Mouse (Mus musculus): ENCODE results near the gene Chd4. TPM values are rescaled to one million over a fixed set of nuclear protein-coding genes. Genes with fewer than 3 reads are reported as not detected.
"Not testable (repeated sequence)": the region's sequence is repeated elsewhere in the genome, so short reads cannot be mapped to it uniquely, and the experiment has no call there.

Chd4 gene
- total RNA-seq (2017): 499 and 599 TPM in 2 replicates

DNA sequence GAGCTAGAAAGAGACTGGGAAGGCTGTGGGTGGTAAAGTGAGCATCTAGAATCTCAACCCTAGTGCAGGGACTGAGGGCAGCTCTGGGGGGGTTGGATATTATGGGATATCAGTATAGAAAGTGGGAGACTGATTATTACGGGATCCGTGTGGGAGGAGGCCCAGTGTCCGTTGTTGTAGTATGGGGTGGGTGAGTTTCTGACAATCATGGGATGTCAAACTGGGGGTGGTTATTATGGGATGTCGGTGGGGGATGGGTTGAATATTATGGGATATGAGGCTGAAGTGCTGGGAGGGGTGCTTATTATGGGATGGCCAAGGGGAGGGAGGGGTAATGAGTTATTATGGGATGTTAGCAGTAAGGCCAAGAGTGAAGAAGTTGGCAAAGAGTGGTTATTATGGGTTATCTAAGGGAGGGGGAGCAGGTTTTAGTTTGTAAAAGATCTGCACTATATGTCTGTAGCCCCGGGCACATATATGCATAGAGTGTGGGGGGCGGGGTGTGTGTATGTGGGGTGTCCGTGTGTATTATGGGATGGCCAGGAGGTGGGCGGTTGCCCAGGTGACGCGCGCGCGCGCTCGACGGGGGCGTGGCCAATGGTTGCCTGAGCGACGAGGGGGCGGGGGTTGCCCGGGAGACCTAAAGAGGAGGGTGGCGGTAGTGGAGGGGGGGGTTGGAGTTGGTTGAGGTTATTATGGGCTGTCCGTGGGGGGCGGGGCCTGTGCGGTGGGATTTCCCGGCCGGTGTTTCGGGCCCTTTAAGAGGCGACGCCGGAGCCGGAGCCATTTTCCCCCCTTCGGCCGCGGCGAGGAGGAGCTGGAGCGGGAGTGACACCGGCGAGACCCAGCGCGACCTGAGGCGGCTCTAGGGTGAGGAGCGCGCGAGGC is at the start of gene Chd4:
Gene Chd4, plus strand, starts transcription at position 591 of the 888 bp plus-strand sequence.
- peak; percentile 20 to 49; a peak in 3 of 4 replicates for ATAC-seq (replicated peaks in 1 of 2; ENCODE audit: insufficient read depth in 1 of 2, low FRiP score in 2 of 2, low TSS enrichment in 1 of 2, low read depth in 1 of 2, poor library complexity in 2 of 2, severe bottlenecking in 2 of 2)

DNA sequence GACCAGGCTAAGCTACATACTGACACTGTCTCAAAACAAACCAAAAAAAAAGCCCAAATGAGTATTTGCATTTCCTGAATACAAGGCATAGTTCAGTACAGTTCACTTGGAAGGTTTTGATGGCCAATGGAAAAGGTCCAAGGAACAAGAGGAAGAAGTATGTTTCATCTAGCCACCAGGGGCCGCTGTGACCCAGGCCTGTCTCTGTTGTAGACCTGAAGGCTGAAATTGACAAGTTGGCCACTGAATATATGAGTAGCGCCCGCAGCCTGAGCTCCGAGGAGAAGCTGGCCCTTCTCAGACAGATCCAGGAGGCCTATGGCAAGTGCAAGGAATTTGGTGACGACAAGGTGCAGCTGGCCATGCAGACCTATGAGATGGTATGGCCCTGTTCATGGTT is 49.1 kb upstream of the Chd4 start:
- ATAC-seq (replicated peaks in 1 of 2; ENCODE audit: insufficient read depth in 1 of 2, low FRiP score in 2 of 2, low TSS enrichment in 1 of 2, low read depth in 1 of 2, poor library complexity in 2 of 2, severe bottlenecking in 2 of 2): peak; percentile 63 to 78

DNA sequence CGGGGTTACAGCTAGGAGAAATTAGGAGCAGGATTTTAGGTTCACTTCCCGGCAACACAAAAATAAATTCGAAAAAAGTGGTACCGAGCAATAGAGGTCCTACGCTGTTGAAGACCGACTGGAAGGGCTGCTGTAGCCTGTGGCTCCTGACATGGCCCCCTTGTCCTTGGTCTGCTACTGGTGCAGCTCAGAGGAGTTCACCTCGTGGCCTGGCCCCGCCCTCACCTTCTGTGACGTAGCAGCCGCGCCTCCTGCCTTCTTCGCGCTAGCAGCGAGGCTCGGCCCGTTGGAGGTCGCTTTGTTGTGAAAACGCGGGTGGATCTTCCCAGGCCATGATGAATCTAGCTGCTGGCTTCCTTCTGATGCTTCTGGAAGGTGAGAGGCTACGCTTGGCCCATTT is 46.1 kb upstream of the Chd4 start, which contains the start of gene Acrbp:
Gene Acrbp, plus strand, starts transcription at position 12 of the 400 bp plus-strand sequence.
- ATAC-seq (replicated peaks in 1 of 2; ENCODE audit: insufficient read depth in 1 of 2, low FRiP score in 2 of 2, low TSS enrichment in 1 of 2, low read depth in 1 of 2, poor library complexity in 2 of 2, severe bottlenecking in 2 of 2): no peak

DNA sequence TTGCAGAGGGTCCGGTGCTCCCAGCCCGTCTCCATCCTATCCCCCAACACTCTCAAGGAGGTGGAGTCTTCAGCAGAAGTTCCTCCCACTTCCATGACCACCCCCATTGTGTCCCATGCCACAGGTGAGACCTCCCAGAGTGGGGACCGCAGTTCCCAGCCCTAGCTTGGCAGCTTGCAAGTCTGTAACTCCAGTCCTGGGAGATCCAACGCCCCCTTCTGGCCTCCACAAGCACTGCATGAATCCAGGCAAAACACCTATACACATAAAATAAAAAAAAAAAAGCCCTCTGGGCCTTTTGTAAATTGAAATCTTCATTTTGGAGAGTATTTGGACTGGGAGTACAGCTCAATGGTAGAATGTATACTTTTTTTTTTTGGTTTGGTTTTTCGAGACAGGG is 44.5 kb upstream of the Chd4 start:
- ATAC-seq (replicated peaks in 1 of 2; ENCODE audit: insufficient read depth in 1 of 2, low FRiP score in 2 of 2, low TSS enrichment in 1 of 2, low read depth in 1 of 2, poor library complexity in 2 of 2, severe bottlenecking in 2 of 2): no peak

DNA sequence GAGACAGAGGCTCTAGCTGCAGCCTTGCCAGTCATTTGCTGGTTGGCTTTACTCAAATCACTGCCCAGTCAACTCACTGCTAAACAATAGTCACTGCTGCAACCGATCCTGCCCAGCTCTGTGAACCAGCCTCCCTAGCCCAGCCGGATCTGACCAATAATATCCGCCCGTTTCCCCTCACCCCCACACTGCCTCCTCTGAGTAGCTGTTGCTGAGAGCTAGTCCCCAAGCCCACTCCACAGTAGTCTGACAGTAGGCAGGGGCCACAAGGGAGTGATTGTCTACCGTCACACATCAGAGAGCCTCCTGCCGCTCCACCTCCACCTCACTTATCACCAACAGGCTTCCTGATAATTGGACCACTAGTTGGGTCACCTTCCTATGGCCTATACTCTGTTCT is 34.3 kb upstream of the Chd4 start:
- no peak for ATAC-seq (replicated peaks in 1 of 2; ENCODE audit: insufficient read depth in 1 of 2, low FRiP score in 2 of 2, low TSS enrichment in 1 of 2, low read depth in 1 of 2, poor library complexity in 2 of 2, severe bottlenecking in 2 of 2)

DNA sequence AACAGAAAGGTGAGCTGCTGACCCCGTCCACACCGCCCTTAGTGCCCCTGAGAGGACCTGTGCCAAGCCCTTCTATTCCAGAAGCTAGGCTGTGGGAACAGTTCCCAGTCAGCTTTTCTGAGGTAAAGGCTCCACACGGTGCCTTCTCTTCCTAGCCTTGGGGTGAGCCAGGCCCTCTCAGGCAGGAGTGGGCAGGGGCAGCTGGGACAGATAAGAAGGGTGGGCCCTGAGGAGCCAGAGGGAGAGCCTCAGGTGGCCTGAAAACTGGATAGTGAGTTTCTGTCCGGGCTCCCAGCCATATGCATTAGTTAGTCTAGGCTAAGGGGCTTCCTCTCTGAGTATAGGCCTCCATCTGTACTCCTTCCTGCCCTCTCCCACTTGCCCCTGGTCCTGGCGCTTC is 33.3 kb upstream of the Chd4 start:
- no peak for ATAC-seq (replicated peaks in 1 of 2; ENCODE audit: insufficient read depth in 1 of 2, low FRiP score in 2 of 2, low TSS enrichment in 1 of 2, low read depth in 1 of 2, poor library complexity in 2 of 2, severe bottlenecking in 2 of 2)

DNA sequence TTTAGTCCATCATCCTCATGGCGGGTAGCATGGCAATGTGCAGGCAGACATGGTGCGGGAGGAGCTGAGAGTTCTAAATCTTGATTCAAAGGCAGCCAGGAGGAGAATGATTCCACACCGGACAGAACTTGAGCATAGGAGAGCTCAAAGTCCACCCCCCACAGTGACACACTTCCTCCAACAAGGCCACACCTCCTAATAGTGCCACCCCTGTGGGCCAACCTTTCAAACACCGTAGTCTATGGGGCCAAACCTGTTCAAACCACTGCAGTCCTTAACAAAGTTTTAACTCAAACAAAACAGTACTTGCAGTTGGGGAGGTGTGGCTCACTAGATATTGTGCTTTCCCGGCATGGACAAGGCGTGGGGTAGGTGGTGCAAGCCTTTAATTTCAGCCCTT is 31.9 kb upstream of the Chd4 start:
- no peak for ATAC-seq (replicated peaks in 1 of 2; ENCODE audit: insufficient read depth in 1 of 2, low FRiP score in 2 of 2, low TSS enrichment in 1 of 2, low read depth in 1 of 2, poor library complexity in 2 of 2, severe bottlenecking in 2 of 2)

DNA sequence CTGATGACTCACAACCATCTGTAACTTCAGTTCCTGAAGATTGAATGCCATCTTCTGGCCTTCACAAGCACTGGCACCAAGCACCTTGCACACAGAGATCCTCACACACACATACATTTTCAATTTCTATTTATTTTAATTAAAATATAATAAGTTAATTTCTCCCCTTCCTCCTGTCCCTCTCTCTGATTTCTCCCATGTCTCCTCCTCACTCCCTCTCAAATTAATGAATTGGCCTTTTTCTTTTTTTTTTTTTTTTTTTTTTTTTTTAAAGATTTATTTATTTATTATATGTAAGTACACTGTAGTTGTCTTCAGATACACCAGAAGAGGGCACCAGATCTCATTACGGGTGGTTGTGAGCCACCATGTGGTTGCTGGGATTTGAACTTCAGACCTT is 30.6 kb upstream of the Chd4 start:
- ATAC-seq (replicated peaks in 1 of 2; ENCODE audit: insufficient read depth in 1 of 2, low FRiP score in 2 of 2, low TSS enrichment in 1 of 2, low read depth in 1 of 2, poor library complexity in 2 of 2, severe bottlenecking in 2 of 2): not testable (repeated sequence)

DNA sequence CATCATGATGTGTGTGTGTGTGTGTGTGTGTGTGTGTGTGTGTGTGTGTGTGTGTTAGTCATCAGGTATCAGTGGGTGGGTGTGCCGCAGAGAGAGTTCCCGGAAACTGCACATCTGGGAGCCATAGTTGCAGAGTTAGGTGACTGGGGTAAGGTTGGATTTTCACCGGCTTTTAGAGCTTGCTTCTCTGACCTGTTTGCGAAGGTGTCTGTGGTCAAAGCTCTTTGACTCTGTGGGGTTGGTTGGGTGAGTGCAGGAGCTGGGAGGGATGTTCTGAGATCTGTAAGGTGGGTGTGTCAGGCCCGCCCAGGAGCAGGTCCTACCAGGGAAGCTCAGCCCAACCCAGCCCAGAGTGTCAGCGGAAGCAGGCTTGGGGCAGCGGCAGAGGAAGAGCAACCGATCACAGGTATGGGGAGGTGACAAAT is 28.2 kb upstream of the Chd4 start, which contains the start of gene Lpar5:
Gene Lpar5, plus strand, starts transcription at position 350 of the 425 bp plus-strand sequence.
- ATAC-seq (replicated peaks in 1 of 2; ENCODE audit: insufficient read depth in 1 of 2, low FRiP score in 2 of 2, low TSS enrichment in 1 of 2, low read depth in 1 of 2, poor library complexity in 2 of 2, severe bottlenecking in 2 of 2): no peak

DNA sequence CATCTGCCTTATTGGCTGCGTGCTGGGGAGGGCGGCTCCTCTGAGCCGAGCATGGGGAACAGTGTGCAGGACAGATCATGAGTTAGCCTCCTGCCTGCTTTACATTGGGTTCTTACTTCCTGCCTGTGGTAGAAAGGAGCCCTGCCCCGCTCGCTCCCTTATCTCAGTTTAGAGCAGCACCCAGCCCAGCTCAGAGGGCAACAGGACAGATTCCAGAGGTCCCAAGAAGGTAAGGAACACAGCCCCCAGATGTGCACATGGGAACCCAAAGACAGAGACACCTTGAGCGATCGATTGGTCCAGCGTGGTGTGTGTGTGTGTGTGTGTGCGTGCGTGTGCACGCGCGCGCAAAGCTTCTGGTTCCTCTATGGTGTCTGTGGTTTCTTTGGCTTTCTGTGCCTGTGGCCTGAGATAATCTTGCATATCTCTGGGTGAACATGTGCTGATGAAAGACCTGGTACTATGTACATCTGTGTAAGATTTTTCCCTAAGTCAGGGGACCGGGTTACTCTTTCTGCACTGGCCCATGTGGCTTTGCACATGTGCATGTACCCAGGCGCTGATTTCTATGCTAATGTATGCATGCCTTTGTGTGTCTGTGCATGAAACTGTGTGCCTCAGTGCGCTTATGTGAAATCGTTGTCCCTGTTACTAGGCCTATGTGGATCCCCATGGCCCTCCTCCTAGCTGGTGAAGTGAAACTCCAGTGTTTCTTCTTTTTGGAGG is 24.4 kb upstream of the Chd4 start:
- peak; percentile 80 to 92 for ATAC-seq (replicated peaks in 1 of 2; ENCODE audit: insufficient read depth in 1 of 2, low FRiP score in 2 of 2, low TSS enrichment in 1 of 2, low read depth in 1 of 2, poor library complexity in 2 of 2, severe bottlenecking in 2 of 2)

DNA sequence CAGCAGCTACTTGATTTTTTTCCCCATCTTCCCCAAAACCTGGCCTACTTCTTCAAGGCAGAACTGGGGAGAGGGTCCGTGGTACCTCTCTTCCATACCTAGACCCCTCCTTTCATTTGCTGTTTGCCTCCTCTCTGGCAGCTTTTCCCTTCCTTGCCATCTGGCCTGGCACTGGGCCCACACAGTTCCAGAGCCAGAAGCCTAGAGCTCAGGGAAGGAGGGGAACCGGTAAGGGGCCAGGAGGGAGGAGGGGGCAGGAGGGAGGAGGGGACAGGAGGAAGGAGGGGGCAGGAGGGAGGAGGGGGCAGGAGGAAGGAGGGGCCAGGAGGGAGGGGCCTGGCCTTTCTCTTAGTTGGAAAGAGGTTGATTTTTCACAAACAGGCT is 23.9 kb upstream of the Chd4 start:
- ATAC-seq (replicated peaks in 1 of 2; ENCODE audit: insufficient read depth in 1 of 2, low FRiP score in 2 of 2, low TSS enrichment in 1 of 2, low read depth in 1 of 2, poor library complexity in 2 of 2, severe bottlenecking in 2 of 2): 0 out of 4 replicates have a peak, but pooled peaks of 1 of the 2 experiments have one; percentile 6

DNA sequence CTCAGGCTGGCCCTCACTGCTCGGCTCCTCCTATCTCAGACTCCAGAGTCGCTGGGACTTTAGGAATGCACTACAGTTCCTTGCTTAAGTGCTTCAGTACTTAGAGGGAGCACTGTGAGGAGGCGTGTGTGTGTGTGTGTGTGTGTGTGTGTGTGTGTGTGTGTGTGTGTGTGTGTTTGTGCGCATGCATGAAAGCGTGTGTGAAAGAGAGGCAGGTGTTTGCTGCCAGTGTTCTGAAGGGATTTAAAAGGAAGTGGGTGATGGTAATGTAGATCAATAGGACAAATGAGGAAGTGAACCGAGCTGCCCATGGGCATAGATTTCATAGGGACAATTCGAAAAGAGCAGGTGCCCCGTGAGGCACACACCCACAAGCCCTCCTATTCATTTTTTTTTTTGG is 22.0 kb upstream of the Chd4 start:
- peak; percentile 18 to 33; a peak in 2 of 4 replicates for ATAC-seq (replicated peaks in 1 of 2; ENCODE audit: insufficient read depth in 1 of 2, low FRiP score in 2 of 2, low TSS enrichment in 1 of 2, low read depth in 1 of 2, poor library complexity in 2 of 2, severe bottlenecking in 2 of 2)

DNA sequence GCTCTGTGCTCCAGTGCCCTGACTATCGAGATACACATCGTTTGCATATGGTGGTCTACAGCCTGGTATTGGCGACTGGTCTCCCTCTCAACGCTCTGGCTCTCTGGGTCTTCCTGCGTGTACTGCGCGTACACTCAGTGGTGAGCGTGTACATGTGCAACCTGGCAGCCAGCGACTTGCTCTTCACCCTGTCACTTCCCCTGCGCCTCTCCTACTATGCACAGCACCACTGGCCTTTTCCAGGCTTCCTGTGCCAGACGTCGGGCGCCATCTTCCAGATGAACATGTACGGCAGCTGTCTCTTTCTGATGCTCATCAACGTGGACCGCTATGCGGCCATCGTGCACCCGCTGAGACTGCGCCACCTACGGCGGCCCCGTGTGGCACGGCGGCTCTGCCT is 14.4 kb upstream of the Chd4 start:
- no peak for ATAC-seq (replicated peaks in 1 of 2; ENCODE audit: insufficient read depth in 1 of 2, low FRiP score in 2 of 2, low TSS enrichment in 1 of 2, low read depth in 1 of 2, poor library complexity in 2 of 2, severe bottlenecking in 2 of 2)

DNA sequence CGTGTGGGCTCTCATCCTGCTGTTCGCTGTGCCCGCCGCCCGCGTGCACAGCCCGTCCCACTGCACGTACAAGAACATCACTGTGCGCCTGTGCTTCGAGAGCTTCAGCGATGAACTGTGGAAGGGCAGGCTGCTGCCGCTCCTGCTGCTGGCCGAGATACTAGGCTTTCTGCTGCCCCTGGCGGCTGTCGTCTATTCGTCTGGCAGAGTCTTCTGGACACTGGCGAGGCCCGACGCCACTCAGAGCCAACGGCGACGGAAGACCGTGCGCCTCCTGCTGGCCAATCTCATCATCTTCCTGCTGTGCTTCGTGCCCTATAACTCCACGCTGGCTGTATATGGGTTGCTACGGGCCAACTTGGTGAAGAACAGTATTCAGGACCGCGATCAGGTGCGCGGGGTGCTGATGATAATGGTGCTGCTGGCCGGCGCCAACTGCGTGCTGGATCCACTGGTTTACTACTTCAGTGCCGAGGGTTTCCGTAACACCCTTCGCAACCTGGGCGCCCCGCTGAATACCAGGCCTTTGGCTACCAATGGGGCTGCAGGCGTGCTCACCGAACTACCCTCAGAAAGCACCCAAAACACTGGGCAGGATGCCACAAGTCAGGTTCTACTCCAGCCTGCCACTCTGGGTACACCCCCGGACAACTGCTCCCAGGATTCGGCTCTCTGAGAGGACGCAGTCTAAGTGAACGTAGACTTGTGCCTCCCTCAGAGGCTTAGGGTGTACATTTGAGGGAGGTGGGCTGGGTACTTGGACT is 13.8 kb upstream of the Chd4 start:
- ATAC-seq (replicated peaks in 1 of 2; ENCODE audit: insufficient read depth in 1 of 2, low FRiP score in 2 of 2, low TSS enrichment in 1 of 2, low read depth in 1 of 2, poor library complexity in 2 of 2, severe bottlenecking in 2 of 2): no peak

DNA sequence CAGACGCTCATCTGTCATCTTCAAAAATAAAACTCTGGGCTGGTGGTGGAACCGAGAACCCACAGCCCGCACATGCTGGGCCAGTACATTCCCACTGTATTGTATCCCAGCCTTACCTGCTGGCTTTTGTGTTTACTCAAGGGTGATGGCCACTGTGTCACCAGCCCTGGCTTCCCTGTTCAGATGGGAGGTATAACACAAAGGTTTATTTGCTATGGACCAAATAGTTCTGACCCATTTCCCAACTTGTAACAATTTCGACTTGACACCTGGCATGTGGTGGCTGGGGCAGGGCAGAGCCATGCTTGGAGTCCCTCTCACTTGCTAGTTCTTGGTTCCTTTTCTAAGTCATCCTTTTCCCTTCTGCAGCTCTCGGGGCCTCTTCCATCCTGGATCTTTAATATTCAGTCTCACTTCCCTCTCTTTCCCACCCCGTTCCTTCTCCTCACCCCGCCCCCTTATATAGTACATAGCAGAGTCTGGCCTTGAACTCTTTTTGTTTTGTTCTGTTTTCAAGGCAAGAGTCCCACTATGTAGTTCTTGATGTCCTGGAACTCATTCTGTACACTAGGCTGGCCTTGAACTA is 12.9 kb upstream of the Chd4 start:
- ATAC-seq (replicated peaks in 1 of 2; ENCODE audit: insufficient read depth in 1 of 2, low FRiP score in 2 of 2, low TSS enrichment in 1 of 2, low read depth in 1 of 2, poor library complexity in 2 of 2, severe bottlenecking in 2 of 2): no peak

DNA sequence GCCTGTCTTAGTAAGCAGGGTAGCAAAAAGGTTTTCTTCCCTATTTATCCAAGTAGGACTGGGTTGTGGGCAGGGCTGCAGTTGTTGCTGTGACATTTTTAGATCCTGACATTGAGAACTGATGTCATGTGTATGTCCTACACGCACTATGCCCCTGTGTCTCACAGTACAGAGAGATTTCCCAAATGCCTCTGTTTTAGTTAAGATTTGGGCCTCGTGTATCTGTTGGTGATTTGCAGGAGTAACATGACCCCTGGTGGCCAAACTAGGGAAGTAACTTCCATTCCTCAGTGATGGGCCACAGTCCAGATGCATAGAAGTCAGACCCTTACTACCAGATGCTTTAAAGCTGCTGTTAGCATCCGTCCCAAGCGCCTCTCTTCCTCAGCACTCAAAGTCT is 11.4 kb upstream of the Chd4 start:
- peak; percentile 44 to 52; a peak in 3 of 4 replicates for ATAC-seq (replicated peaks in 1 of 2; ENCODE audit: insufficient read depth in 1 of 2, low FRiP score in 2 of 2, low TSS enrichment in 1 of 2, low read depth in 1 of 2, poor library complexity in 2 of 2, severe bottlenecking in 2 of 2)

DNA sequence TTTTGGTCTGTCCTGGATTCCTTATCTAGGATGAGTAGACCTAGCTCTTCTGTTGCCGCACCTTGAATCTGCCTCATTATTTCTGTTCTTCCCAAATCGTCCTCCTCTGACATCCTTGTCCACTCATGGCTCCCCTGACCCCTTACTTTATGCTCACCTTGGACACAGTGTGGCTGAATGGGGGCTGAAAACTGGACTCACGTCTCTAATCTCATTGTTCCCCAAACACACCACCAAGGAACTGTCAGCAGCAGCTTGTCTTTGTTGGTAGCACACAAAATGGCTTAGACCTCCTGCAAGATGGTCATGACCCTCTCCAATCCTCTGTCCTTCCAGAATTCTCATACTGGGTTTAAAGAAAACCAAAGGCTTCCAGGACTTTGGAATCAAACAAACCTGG is 7.8 kb upstream of the Chd4 start:
- ATAC-seq (replicated peaks in 1 of 2; ENCODE audit: insufficient read depth in 1 of 2, low FRiP score in 2 of 2, low TSS enrichment in 1 of 2, low read depth in 1 of 2, poor library complexity in 2 of 2, severe bottlenecking in 2 of 2): no peak

All from hematopoietic stem cell, adult 5-6 weeks (primary cell).